Mouse (Mus musculus) ovary, adult 18-20 months (tissue): ENCODE data around the gene Cap2.

ENCODE experiments used
- DNase-seq: peaks from one replicate; pipeline ENCODE4 v3.0.0; 2022; ENCODE audit warnings: low spot score, mixed read lengths

Cap2 gene

DNA sequence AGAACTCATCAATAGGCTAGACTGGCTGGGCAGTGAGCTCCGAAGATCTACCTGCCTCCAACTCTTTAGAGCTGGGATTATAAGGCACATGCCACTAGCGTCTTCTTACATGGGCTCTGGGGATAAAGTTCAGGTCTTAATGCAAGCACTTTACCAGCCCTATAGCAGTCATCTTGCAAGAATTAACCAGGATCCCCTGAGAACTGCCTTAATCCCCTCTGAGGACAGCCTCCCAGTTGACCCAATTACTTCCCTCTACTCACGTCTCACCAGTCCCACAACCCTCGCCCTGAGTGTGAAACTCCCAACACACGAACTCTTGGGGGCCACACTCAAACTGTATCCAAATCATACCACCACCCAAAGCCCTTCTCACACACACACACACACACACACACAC, 64.3 kb downstream of the Cap2 start:
- DNase-seq = no peak

GRCm38 (mm10) chr13:46569469-46569868, 67.8 kb downstream of the Cap2 start:
- no peak for DNase-seq

DNA sequence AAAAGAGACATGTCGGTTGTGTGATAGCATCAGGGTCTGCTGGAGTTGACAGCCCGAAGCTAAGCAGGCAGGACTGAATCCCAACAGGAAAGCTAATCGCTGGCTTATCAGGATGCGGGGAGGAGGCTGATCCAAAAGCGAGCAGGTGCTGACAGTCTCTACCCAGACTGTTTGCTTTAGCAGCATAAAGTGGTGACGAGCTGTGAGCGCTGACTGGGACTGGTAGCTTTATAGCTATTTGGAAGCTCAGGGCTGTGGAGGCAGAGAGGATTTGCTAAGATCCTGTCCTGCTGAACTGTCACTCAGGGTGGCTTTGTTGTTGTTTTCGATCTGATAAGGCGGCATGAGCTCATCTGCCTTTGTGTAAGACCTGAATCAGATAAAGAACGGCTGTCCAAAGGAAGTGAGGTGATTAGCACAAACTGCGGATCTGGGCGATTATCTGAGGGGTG, 69.5 kb downstream of the Cap2 start:
- no peak for DNase-seq

- peak; percentile 39 for DNase-seq
Measured at GRCm38 (mm10) chr13:46571961-46572647, 70.5 kb downstream of the Cap2 start.

DNA sequence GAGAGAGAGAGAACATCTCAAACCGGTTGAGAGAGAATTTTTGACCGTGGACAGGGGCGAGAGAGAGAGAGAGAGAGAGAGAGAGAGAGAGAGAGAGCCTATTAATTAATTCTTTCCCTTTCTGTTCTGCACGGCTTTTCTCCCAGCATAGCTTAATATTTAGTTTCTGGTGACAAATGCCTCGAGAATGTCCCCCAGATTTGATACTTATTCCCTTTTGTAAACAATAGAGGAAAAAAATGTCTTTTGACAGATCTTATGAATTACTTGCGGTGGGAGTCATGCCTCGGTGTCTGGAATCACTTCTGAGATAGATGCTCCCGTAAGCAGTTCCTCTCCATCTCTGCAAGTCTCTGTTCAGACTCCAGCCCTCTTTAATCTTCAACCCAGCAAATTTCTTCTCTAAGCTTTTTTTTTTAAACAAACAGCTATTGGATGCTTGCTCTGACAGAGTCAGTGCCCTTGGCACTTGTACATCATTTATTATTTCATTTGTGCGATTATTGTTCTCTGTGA, 71.1 kb downstream of the Cap2 start:
- DNase-seq = no peak

GRCm38 (mm10) chr13:46574201-46574600, 72.6 kb downstream of the Cap2 start:
- DNase-seq = no peak

DNA sequence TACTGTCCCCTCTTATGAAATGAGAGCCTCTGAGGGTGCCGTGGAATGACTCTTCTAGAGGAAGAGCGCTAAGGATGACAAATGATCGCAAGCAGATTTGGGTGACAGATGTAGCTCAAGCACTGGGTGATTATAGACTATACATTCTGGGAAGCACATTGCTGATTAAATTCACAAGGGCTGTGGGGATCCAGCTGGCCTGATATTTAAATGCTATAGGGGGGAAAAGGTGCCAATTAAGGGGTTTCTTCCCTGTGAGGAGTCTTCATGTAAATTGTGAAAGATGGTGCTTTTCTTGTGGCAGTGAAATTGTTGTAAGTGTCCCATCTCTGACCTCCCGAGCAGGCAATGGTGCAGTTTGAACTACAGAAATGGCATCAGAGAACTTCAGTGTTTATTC, 73.1 kb downstream of the Cap2 start:
- DNase-seq = no peak

GRCm38 (mm10) chr13:46584860-46585259, 83.2 kb downstream of the Cap2 start:
- no peak for DNase-seq

DNA sequence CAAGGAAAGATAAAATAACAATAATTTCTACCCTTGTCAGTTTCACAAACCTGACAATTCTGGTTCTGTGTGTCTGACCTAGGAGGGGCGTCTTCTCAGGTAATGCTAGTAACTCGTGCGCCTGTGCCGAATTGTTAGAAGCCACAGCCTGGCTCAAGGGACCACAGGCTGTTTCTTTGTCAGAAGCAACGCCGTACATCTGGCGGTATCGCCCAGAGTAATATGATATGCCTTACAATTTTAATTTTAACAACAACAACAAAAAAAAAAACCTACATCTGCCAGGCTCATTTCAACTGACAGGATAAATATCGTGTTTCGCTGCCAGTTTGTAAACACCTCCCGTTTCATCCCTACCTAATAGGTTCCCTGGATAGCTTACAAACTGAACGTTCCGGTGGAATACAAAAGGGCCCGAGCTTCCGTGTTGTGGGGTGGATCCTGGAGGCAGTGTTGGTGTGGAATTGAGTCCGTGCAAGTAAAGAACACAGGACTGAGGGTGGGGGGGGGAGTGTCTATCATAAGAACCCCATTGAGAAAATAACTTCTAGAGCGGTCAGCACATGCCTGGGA, 86.2 kb downstream of the Cap2 start:
- DNase-seq = no peak

DNA sequence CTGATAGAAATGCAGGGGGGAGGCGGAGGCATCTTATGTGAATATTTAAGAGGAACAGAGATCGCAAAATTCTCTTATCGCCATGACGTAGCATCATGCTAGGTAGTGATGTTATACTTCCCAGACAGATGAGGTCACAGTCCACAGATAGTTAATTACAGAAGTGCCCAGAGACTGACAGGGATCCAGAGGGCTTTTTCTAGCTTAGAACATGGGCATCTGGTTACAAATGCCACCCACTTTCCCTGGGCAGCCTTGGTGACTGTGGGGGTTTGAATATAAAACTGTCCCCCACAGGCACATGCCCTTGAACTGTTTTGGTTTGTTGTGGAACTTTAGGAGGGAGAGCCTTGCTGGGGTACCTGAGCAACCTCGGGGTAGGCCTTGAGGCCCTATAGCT, 87.0 kb downstream of the Cap2 start:
- no peak for DNase-seq

DNA sequence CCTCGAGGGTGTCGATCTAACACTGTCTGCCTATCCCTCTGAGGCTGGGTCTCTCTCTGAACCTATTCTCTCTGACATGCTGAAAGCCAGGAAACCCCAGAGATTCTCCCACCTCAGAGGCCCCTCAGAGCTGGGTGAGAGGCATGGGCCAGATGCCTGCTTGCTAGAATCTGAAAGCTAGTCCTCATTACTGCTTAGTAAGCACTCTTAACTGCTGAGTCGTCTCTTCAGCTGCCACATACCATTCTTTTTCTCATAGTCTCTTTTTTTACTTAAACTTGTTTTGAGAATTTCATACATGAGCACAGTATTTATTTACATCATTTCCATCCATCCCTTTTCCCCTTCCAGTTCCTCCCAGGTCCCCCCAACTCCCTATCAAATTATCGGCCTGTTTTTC, 89.2 kb downstream of the Cap2 start:
- no peak for DNase-seq

DNA sequence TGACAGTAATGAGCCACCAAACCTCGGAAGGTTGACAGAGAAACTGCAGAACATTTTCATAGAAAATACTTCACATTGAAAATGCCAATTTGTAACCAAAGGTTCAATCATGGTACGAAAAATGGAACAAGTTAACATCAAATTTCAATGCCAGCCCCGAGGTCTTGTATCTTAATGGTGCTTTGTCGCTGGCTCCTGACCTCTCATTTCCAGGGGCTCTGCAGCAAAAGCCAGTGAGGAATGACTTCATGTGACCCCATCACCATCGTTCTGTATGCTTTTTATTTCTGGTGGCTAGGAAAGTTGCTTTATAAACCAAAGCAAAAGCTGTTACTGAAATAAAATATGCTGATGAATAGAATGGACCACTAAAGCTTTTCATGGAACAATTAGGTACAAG, 99.0 kb downstream of the Cap2 start:
- no peak for DNase-seq

GRCm38 (mm10) chr13:46601386-46601785, 99.7 kb downstream of the Cap2 start:
- no peak for DNase-seq

DNA sequence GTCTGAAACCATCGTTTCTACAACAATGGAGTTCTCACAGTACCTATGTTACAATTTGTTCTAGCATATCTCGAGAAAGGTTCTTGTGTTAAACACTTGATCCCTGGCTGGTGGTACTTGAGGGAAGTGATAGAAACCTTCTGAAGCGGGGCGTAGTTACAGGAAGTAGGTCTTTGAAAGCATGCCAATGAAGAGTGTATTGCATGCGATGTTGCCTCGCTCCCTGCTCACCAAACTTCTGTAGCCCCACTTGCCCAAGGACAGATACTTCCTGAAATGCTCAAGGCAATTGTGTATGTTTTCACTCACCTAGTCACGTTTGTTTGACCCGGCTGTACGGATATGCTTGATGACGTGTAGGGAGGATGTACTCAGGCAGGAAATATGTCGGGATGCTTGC, 101.0 kb downstream of the Cap2 start:
- no peak for DNase-seq

- no peak for DNase-seq
Measured at GRCm38 (mm10) chr13:46611033-46611432, 109.4 kb downstream of the Cap2 start.

- no peak for DNase-seq
Measured at GRCm38 (mm10) chr13:46613694-46614272, 112.1 kb downstream of the Cap2 start.

DNA sequence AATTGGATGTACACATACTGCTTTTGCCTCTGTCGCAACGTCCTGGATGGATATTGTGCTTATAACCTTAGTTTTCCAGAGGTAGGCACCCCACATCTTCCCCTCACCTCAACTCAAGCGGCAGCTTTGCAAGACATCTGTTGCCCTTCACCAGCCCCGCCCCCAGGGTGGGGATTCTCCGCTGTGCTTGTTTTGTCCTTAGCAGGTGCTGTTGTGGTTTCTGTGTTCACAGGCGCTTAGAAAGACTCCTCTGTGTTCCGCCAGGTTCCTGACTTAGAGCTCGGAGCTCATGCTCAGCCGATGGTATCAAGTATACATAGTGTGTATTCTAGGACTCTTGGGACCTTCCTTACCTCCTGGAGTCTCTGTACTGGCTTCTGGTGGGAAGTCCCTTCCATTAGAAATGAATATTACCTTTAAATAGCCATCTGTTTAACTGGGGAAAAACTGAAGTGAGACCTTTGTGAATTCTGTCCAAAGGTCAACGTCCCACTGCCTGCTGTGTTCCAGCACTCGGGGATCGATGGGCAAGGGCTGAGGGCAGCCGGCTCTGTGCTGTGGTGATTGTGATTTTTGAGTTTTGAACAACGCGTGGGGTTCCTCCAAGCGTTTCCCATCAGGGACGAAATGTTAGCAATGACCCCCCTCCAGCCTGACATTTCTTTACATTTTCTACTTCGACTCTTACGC, 115.2 kb downstream of the Cap2 start:
- no peak for DNase-seq

GRCm38 (mm10) chr13:46619633-46620032, 118.0 kb downstream of the Cap2 start:
- DNase-seq = no peak

- DNase-seq = no peak
Measured at GRCm38 (mm10) chr13:46620964-46621757, 119.5 kb downstream of the Cap2 start.

- no peak for DNase-seq
Measured at GRCm38 (mm10) chr13:46626608-46627007, 125.0 kb downstream of the Cap2 start.

DNA sequence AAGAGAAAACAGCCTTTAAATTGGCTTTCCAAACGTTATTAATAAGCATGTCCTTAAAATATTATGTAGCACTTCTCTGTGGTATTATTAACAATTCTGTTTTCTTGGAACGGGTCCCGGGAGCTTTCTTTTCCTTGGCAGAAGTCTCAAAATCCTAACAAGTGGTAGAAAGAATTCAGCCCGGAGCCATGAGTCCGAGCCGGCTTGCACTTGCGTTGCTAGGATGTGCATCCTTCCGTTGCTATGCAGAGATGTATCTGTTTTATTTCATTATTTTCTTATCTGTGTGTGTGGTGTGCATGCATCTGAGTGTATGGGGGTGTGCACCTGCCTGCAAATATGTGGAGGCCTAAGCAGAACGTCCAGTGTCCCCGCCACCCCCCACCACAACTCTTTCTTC, 126.2 kb downstream of the Cap2 start:
- DNase-seq = peak; percentile 17

DNA sequence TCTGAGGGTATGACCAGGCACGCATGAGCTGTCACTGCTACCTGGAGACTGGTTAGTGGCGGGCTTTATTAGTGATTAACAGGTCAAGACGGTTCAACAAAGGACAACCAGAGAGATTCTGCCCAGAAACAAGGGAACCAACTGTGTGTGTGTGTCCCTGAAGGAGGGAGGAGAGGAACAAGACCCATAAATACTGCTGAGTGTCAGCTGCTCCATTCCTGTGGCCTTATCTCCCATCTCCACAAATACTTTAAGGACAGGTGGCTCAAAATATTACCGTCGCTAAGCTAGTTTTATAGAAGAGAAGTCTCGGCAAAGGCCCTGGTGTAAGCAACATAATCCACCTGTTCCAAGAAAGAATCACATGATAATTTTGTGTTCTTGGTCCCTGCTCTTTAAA, 127.7 kb downstream of the Cap2 start:
- no peak for DNase-seq
